Mouse (Mus musculus) hindbrain, embryonic 14.5 days (tissue): ENCODE data around the gene Myrfl. TPM values are rescaled to one million over a fixed set of nuclear protein-coding genes. Genes with fewer than 3 reads are reported as not detected.

Source experiments
- ATAC-seq: fragments of 200-750 bp; cut with Nextera tagmentation; 2 replicates; pipeline ENCODE4 v1.8.0; 2017; ENCODE audit warnings: moderate number of reproducible peaks, mild to moderate bottlenecking, moderate TSS enrichment, moderate library complexity; ENCODE audit not compliant: low FRiP score
- DNase-seq: peaks from one replicate; pipeline ENCODE4 v3.0.0-alpha.2; 2015; ENCODE audit warnings: low spot score
- H3K27ac ChIP-seq: fragments of 300-500 bp; sonication (generic); 2 replicates; pipeline ENCODE4 v1.5.1; 2014; ENCODE audit warnings: mild to moderate bottlenecking, moderate library complexity
- H3K27me3 ChIP-seq: fragments of 300-500 bp; sonication (generic); 2 replicates; pipeline ENCODE4 v1.6.1; 2014; ENCODE audit warnings: mild to moderate bottlenecking, low read length, mixed read lengths; ENCODE audit not compliant: control insufficient read depth, insufficient read depth
- H3K36me3 ChIP-seq: fragments of 300-500 bp; sonication (generic); replicated peaks from 2 replicates; pipeline ENCODE4 v1.6.1; 2014; ENCODE audit not compliant: control insufficient read depth, insufficient read depth
- H3K4me1 ChIP-seq: fragments of 300-500 bp; sonication (generic); replicated peaks from 2 replicates; pipeline ENCODE4 v1.6.1; 2014; ENCODE audit warnings: antibody characterized with exemption, low read length, mixed read lengths; ENCODE audit not compliant: control insufficient read depth, insufficient read depth
- H3K4me2 ChIP-seq: fragments of 300-500 bp; sonication (generic); replicated peaks from 2 replicates; pipeline ENCODE4 v1.6.1; 2014; ENCODE audit warnings: mild to moderate bottlenecking, moderate library complexity
- H3K4me3 ChIP-seq: fragments of 300-500 bp; sonication (generic); replicated peaks from 2 replicates; pipeline ENCODE4 v1.5.1; 2014; ENCODE audit warnings: mild to moderate bottlenecking, low read length
- H3K9ac ChIP-seq: fragments of 300-500 bp; sonication (generic); 2 replicates; pipeline ENCODE4 v1.6.1; 2014
- H3K9me3 ChIP-seq: fragments of 300-500 bp; sonication (generic); 2 replicates; pipeline ENCODE4 v1.6.1; 2016; ENCODE audit warnings: low read length; ENCODE audit not compliant: control insufficient read depth
- WGBS: fragments of 180-500 bp; shearing (Covaris S2); extraction: QIAGEN DNeasy Blood & Tissue Kit; methylation state at CpG from one replicate; pipeline ENCODE4 v1.1.7; 2014; 5-methylcytosine and 5-hydroxymethylcytosine counted together
- polyA plus RNA-seq: library from polyadenylated mRNA; unstranded; fragments of >200 nt; fragmentation: Nextera tagmentation; extraction: Ambion mirVana; gene quantifications from 2 replicates; pipeline ENCODE4 v1.2.1, GENCODE M21; 2014

Myrfl gene
- polyA plus RNA-seq, 1 experiment from 2014 or later = not detected

- Histone ChIP-seq H3K4me3 (no peak overlapping the region), H3K36me3 (no peaks in the 10 kb centered on the region), H3K27me3 (no peaks in the 10 kb centered on the region), H3K27ac (no peak overlapping the region), H3K9me3 (no peaks in the 10 kb centered on the region), H3K4me1 (no peaks in the 10 kb centered on the region), H3K4me2 (no peak overlapping the region), H3K9ac (no peak overlapping the region)
- ATAC-seq = no peak
- no peak for DNase-seq
- WGBS = 82% methylated on average over 9 of the region's 9 CpGs
These were observed 87.3 kb downstream of the Myrfl start for GRCm38 (mm10) chr10:116809383-116809782.

DNA sequence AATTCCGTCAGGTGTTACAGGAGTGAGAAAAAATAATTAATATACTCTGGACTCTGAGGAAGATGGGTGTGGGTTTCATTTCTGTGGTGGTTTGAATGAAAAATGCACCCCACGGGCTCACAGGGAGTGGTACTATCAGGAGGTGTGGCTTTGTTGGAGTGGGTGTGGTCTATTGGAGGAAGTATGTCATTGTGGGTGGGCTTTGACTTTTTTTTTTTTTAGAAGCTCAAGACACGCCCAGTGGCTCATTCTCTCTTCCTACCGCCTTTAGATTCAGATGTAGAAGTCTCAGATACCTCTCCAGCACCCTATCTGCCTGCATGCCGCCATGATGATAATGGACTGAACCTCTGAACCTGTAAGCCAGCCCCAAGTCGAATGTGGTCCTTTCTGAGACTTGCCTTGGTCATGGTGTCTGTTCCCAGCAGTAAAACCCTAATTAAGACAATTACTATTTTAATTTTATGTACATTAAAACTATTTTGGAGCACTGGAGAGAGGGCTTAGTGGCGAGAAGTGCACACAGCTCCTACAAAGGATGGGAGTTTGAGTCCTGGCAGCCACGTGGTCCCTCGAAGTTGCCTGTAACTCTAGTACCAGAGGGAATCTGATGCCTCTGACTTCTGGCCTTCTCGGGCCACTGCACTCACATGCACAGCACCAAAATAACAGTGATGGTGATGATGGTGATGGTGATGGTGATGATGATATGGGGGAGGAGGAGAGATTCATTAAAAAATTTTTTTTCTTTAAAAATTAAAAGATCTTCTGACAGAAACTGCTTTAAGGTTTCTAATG is 88.0 kb downstream of the Myrfl start:
- H3K4me1 ChIP-seq = no peaks in the 10 kb centered on the region
- no peak overlapping the region for H3K9ac ChIP-seq
- H3K4me3 ChIP-seq = no peak overlapping the region
- no peaks in the 10 kb centered on the region for H3K9me3 ChIP-seq
- no peaks in the 10 kb centered on the region for H3K27me3 ChIP-seq
- no peaks in the 10 kb centered on the region for H3K36me3 ChIP-seq
- DNase-seq = no peak
- no peak for ATAC-seq
- no peak overlapping the region for H3K4me2 ChIP-seq
- no peak overlapping the region for H3K27ac ChIP-seq
- WGBS = 91% methylated on average over 10 of the region's 10 CpGs

GRCm38 (mm10) chr10:116802178-116802794 is 94.4 kb downstream of the Myrfl start:
- DNase-seq = no peak
- H3K4me2 ChIP-seq = no peak overlapping the region
- H3K36me3 ChIP-seq = no peaks in the 10 kb centered on the region
- no peaks in the 10 kb centered on the region for H3K9me3 ChIP-seq
- H3K4me1 ChIP-seq = peaks cover 4% of the 10 kb centered on the region
- H3K27me3 ChIP-seq = no peaks in the 10 kb centered on the region
- no peak overlapping the region for H3K4me3 ChIP-seq
- no peak overlapping the region for H3K9ac ChIP-seq
- no peak overlapping the region for H3K27ac ChIP-seq
- 35% methylated on average over 5 of the region's 5 CpGs for WGBS
- no peak for ATAC-seq

- no peak overlapping the region for H3K4me3 ChIP-seq
- no peak for ATAC-seq
- no peaks in the 10 kb centered on the region for H3K36me3 ChIP-seq
- H3K27me3 ChIP-seq = no peaks in the 10 kb centered on the region
- WGBS = 52% methylated on average over 4 of the region's 4 CpGs
- no peak overlapping the region for H3K9ac ChIP-seq
- H3K4me1 ChIP-seq = peaks cover 4% of the 10 kb centered on the region
- no peak overlapping the region for H3K27ac ChIP-seq
- DNase-seq = no peak
- no peaks in the 10 kb centered on the region for H3K9me3 ChIP-seq
- H3K4me2 ChIP-seq = no peak overlapping the region
These were observed 95.4 kb downstream of the Myrfl start for GRCm38 (mm10) chr10:116801281-116801680.

- no peak for ATAC-seq
- H3K9ac ChIP-seq = no peak overlapping the region
- H3K27ac ChIP-seq = no peak overlapping the region
- 54% methylated on average over 6 of the region's 6 CpGs for WGBS
- H3K4me3 ChIP-seq = no peak overlapping the region
- H3K9me3 ChIP-seq = no peaks in the 10 kb centered on the region
- no peaks in the 10 kb centered on the region for H3K36me3 ChIP-seq
- no peak overlapping the region for H3K4me2 ChIP-seq
- H3K27me3 ChIP-seq = no peaks in the 10 kb centered on the region
- DNase-seq = no peak
- H3K4me1 ChIP-seq = no peaks in the 10 kb centered on the region
These were observed 100.7 kb downstream of the Myrfl start for GRCm38 (mm10) chr10:116796066-116796465.

GRCm38 (mm10) chr10:116789096-116789495 is 107.6 kb downstream of the Myrfl start:
- no peaks in the 10 kb centered on the region for H3K27me3 ChIP-seq
- DNase-seq (no peak), ATAC-seq (no peak)
- H3K36me3 ChIP-seq = no peaks in the 10 kb centered on the region
- no peak overlapping the region for H3K27ac ChIP-seq
- H3K9ac ChIP-seq = no peak overlapping the region
- no peak overlapping the region for H3K4me2 ChIP-seq
- H3K9me3 ChIP-seq = no peaks in the 10 kb centered on the region
- H3K4me3 ChIP-seq = no peak overlapping the region
- H3K4me1 ChIP-seq = no peaks in the 10 kb centered on the region

DNA sequence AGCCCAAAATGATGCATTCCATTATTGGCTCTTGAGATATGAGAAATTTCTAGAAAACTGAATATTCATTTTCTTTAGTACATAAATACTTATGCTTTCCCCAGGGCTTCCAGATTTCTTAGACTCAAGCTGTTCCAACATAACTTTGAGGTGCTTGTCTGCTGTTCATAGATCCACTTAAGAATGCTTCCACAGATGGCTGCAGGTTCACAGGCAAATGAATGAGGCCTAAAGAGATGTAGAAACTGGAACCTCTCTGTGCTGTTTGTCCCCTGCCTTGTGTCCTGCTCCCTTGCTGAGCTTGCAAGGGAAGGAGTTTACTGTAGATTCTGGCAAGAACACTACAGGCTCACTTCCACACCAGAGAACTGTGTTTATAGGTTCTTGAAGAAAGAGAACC is 108.3 kb downstream of the Myrfl start:
- Histone ChIP-seq H3K9ac (no peak overlapping the region), H3K27ac (no peak overlapping the region), H3K4me1 (no peaks in the 10 kb centered on the region), H3K27me3 (no peaks in the 10 kb centered on the region), H3K9me3 (no peaks in the 10 kb centered on the region), H3K4me3 (no peak overlapping the region), H3K36me3 (no peaks in the 10 kb centered on the region), H3K4me2 (no peak overlapping the region)
- ATAC-seq = no peak
- no peak for DNase-seq

- Histone ChIP-seq H3K4me1 (no peaks in the 10 kb centered on the region), H3K27me3 (no peaks in the 10 kb centered on the region), H3K27ac (no peak overlapping the region), H3K9ac (no peak overlapping the region), H3K9me3 (no peaks in the 10 kb centered on the region), H3K36me3 (no peaks in the 10 kb centered on the region), H3K4me2 (no peak overlapping the region), H3K4me3 (no peak overlapping the region)
- ATAC-seq (no peak), DNase-seq (no peak)
- WGBS = 74% methylated on average over 6 of the region's 6 CpGs
These were observed 112.6 kb downstream of the Myrfl start for GRCm38 (mm10) chr10:116784098-116784497.

- H3K9ac ChIP-seq = no peak overlapping the region
- H3K27ac ChIP-seq = no peak overlapping the region
- H3K27me3 ChIP-seq = no peaks in the 10 kb centered on the region
- no peaks in the 10 kb centered on the region for H3K9me3 ChIP-seq
- ATAC-seq (no peak), DNase-seq (no peak)
- no peak overlapping the region for H3K4me2 ChIP-seq
- no peak overlapping the region for H3K4me3 ChIP-seq
- no peaks in the 10 kb centered on the region for H3K4me1 ChIP-seq
- WGBS = 53% methylated on average over 4 of the region's 5 CpGs
- H3K36me3 ChIP-seq = no peaks in the 10 kb centered on the region
These were observed 113.7 kb downstream of the Myrfl start for GRCm38 (mm10) chr10:116783020-116783419.
